Mouse (Mus musculus): ENCODE measurements at regions not wholly inside any gene's neighbourhood (a gene's known extent, or its start where the extent isn't known, plus 50 kb on each side); places are given as distances from the start of the nearest gene placed in this dataset.

GRCm38 (mm10) chr1:65587402-65587801 is 305.5 kb downstream of the Pth2r start:
- Histone ChIP-seq H3K4me2 (ENCODE audit: low read depth, low read length, poor library complexity, severe bottlenecking) (no peak overlapping the region), H3K9me3 (ENCODE audit: low read length) (no peaks in the 10 kb centered on the region), H3K36me3 (ENCODE audit: insufficient read depth, low read length) (no peaks in the 10 kb centered on the region), H3K27me3 (ENCODE audit: insufficient read depth, low read length) (no peaks in the 10 kb centered on the region), H3K4me3 (ENCODE audit: low read depth, low read length) (no peak overlapping the region), H3K27ac (ENCODE audit: low read depth, low read length) (no peak overlapping the region), H3K4me1 (ENCODE audit: insufficient read depth, low read length) (no peaks in the 10 kb centered on the region), H3K9ac (replicated peaks; ENCODE audit: low read length, poor library complexity, severe bottlenecking) (no peak overlapping the region)
- DNase-seq (ENCODE audit: low spot score) (no peak), ATAC-seq (ENCODE audit: low FRiP score) (no peak)
- TF ChIP-seq CTCF (IDR thresholded peaks at IDR 0.05) = no peak
- 91% methylated on average over 2 of the region's 2 CpGs for WGBS

GRCm38 (mm10) chr1:65635315-65635714 is 291.0 kb upstream of the Crygf start:
- no peak overlapping the region for H3K4me3 ChIP-seq (ENCODE audit: low read depth, low read length)
- no peak overlapping the region for H3K9ac ChIP-seq (replicated peaks; ENCODE audit: low read length, poor library complexity, severe bottlenecking)
- no peaks in the 10 kb centered on the region for H3K4me1 ChIP-seq (ENCODE audit: insufficient read depth, low read length)
- 75% methylated on average over 2 of the region's 2 CpGs for WGBS
- DNase-seq (ENCODE audit: low spot score) = no peak
- no peaks in the 10 kb centered on the region for H3K9me3 ChIP-seq (ENCODE audit: low read length)
- ATAC-seq (ENCODE audit: low FRiP score) = no peak
- no peak for TF ChIP-seq CTCF (IDR thresholded peaks at IDR 0.05)
- H3K27ac ChIP-seq (ENCODE audit: low read depth, low read length) = no peak overlapping the region
- H3K27me3 ChIP-seq (ENCODE audit: insufficient read depth, low read length) = no peaks in the 10 kb centered on the region
- no peaks in the 10 kb centered on the region for H3K36me3 ChIP-seq (ENCODE audit: insufficient read depth, low read length)
- H3K4me2 ChIP-seq (ENCODE audit: low read depth, low read length, poor library complexity, severe bottlenecking) = no peak overlapping the region

- no peaks in the 10 kb centered on the region for H3K9me3 ChIP-seq (ENCODE audit: low read length)
- H3K36me3 ChIP-seq (ENCODE audit: insufficient read depth, low read length) = no peaks in the 10 kb centered on the region
- no peak overlapping the region for H3K4me2 ChIP-seq (ENCODE audit: low read depth, low read length, poor library complexity, severe bottlenecking)
- H3K4me1 ChIP-seq (ENCODE audit: insufficient read depth, low read length) = no peaks in the 10 kb centered on the region
- ATAC-seq (ENCODE audit: low FRiP score) (no peak), DNase-seq (ENCODE audit: low spot score) (no peak)
- H3K27me3 ChIP-seq (ENCODE audit: insufficient read depth, low read length) = no peaks in the 10 kb centered on the region
- H3K27ac ChIP-seq (ENCODE audit: low read depth, low read length) = no peak overlapping the region
- peak; percentile 61 for TF ChIP-seq CTCF (IDR thresholded peaks at IDR 0.05)
- H3K9ac ChIP-seq (replicated peaks; ENCODE audit: low read length, poor library complexity, severe bottlenecking) = no peak overlapping the region
- 79% methylated on average over 2 of the region's 2 CpGs for WGBS
- no peak overlapping the region for H3K4me3 ChIP-seq (ENCODE audit: low read depth, low read length)
These were observed 271.9 kb upstream of the Crygf start for GRCm38 (mm10) chr1:65654460-65654859.

- no peaks in the 10 kb centered on the region for H3K4me1 ChIP-seq (ENCODE audit: insufficient read depth, low read length)
- H3K4me2 ChIP-seq (ENCODE audit: low read depth, low read length, poor library complexity, severe bottlenecking) = no peak overlapping the region
- H3K9ac ChIP-seq (replicated peaks; ENCODE audit: low read length, poor library complexity, severe bottlenecking) = no peak overlapping the region
- DNase-seq (ENCODE audit: low spot score) (no peak), ATAC-seq (ENCODE audit: low FRiP score) (no peak)
- H3K27me3 ChIP-seq (ENCODE audit: insufficient read depth, low read length) = no peaks in the 10 kb centered on the region
- TF ChIP-seq CTCF (IDR thresholded peaks at IDR 0.05) = no peak
- no peaks in the 10 kb centered on the region for H3K9me3 ChIP-seq (ENCODE audit: low read length)
- WGBS = 34% methylated on average over 1 of the region's 1 CpGs
- no peak overlapping the region for H3K27ac ChIP-seq (ENCODE audit: low read depth, low read length)
- no peak overlapping the region for H3K4me3 ChIP-seq (ENCODE audit: low read depth, low read length)
- H3K36me3 ChIP-seq (ENCODE audit: insufficient read depth, low read length) = no peaks in the 10 kb centered on the region
These were observed 244.4 kb upstream of the Crygf start for GRCm38 (mm10) chr1:65681960-65682359.

GRCm38 (mm10) chr1:65687322-65687721 is 239.0 kb upstream of the Crygf start:
- no peak overlapping the region for H3K9ac ChIP-seq (replicated peaks; ENCODE audit: low read length, poor library complexity, severe bottlenecking)
- no peak overlapping the region for H3K4me2 ChIP-seq (ENCODE audit: low read depth, low read length, poor library complexity, severe bottlenecking)
- H3K27ac ChIP-seq (ENCODE audit: low read depth, low read length) = no peak overlapping the region
- no peak overlapping the region for H3K4me3 ChIP-seq (ENCODE audit: low read depth, low read length)
- WGBS = 84% methylated on average over 1 of the region's 1 CpGs
- H3K4me1 ChIP-seq (ENCODE audit: insufficient read depth, low read length) = no peaks in the 10 kb centered on the region
- no peak for DNase-seq (ENCODE audit: low spot score)
- no peak for ATAC-seq (ENCODE audit: low FRiP score)
- no peaks in the 10 kb centered on the region for H3K9me3 ChIP-seq (ENCODE audit: low read length)
- no peaks in the 10 kb centered on the region for H3K27me3 ChIP-seq (ENCODE audit: insufficient read depth, low read length)
- no peak for TF ChIP-seq CTCF (IDR thresholded peaks at IDR 0.05)
- H3K36me3 ChIP-seq (ENCODE audit: insufficient read depth, low read length) = no peaks in the 10 kb centered on the region

- Histone ChIP-seq H3K9ac (replicated peaks; ENCODE audit: low read length, poor library complexity, severe bottlenecking) (no peak overlapping the region), H3K9me3 (ENCODE audit: low read length) (no peaks in the 10 kb centered on the region), H3K4me1 (ENCODE audit: insufficient read depth, low read length) (no peaks in the 10 kb centered on the region), H3K27me3 (ENCODE audit: insufficient read depth, low read length) (no peaks in the 10 kb centered on the region), H3K4me2 (ENCODE audit: low read depth, low read length, poor library complexity, severe bottlenecking) (no peak overlapping the region), H3K27ac (ENCODE audit: low read depth, low read length) (no peak overlapping the region), H3K4me3 (ENCODE audit: low read depth, low read length) (no peak overlapping the region), H3K36me3 (ENCODE audit: insufficient read depth, low read length) (no peaks in the 10 kb centered on the region)
- TF ChIP-seq CTCF (IDR thresholded peaks at IDR 0.05) = no peak
- DNase-seq (ENCODE audit: low spot score) (no peak), ATAC-seq (ENCODE audit: low FRiP score) (no peak)
- 77% methylated on average over 3 of the region's 3 CpGs for WGBS
These were observed 196.1 kb upstream of the Crygf start for GRCm38 (mm10) chr1:65730262-65730661.

All from midbrain, postnatal 0 days (tissue).